Mouse (Mus musculus) stomach, embryonic 14.5 days (tissue): ENCODE measurements around the gene Ttc12. TPM values are rescaled to one million over a fixed set of nuclear protein-coding genes. Genes with fewer than 3 reads are reported as not detected.
A peak's percentile ranks its signal among the peaks of the same experiment; 100 is the strongest.

Experiments
- ATAC-seq: fragments of 200-750 bp; cut with Nextera tagmentation; 2 replicates; pipeline ENCODE4 v1.8.0; 2017; ENCODE audit warnings: low read depth, moderate TSS enrichment; ENCODE audit not compliant: insufficient number of reproducible peaks, insufficient read depth, low FRiP score
- H3K27ac ChIP-seq: fragments of 300-500 bp; sonication (generic); 2 replicates; pipeline ENCODE4 v1.5.1; 2014; ENCODE audit warnings: mild to moderate bottlenecking, low read length, moderate library complexity, mixed read lengths
- H3K27me3 ChIP-seq: fragments of 300-500 bp; sonication (generic); 2 replicates; pipeline ENCODE4 v1.6.1; 2014; ENCODE audit warnings: low read length, control low read depth, mixed read lengths; ENCODE audit not compliant: control insufficient read depth, insufficient read depth
- H3K36me3 ChIP-seq: fragments of 300-500 bp; sonication (generic); 2 replicates; pipeline ENCODE4 v1.6.1; 2014; ENCODE audit warnings: mild to moderate bottlenecking, control low read depth, low read length, moderate library complexity, mixed read lengths; ENCODE audit not compliant: control insufficient read depth, insufficient read depth
- H3K4me1 ChIP-seq: fragments of 300-500 bp; sonication (generic); 2 replicates; pipeline ENCODE4 v1.6.1; 2014; ENCODE audit warnings: low read length, control low read depth, mixed read lengths; ENCODE audit not compliant: control insufficient read depth, insufficient read depth
- H3K4me2 ChIP-seq: fragments of 300-500 bp; sonication (generic); replicated peaks from 2 replicates; pipeline ENCODE4 v1.6.1; 2014; ENCODE audit warnings: low read depth, low read length, control low read depth
- H3K4me3 ChIP-seq: fragments of 300-500 bp; sonication (generic); 2 replicates; pipeline ENCODE4 v1.5.1; 2014; ENCODE audit warnings: low read depth, low read length, control low read depth
- H3K9ac ChIP-seq: fragments of 300-500 bp; sonication (generic); replicated peaks from 2 replicates; pipeline ENCODE4 v1.6.1; 2014; ENCODE audit warnings: low read depth, mild to moderate bottlenecking, control low read depth, low read length, moderate library complexity, mixed read lengths
- H3K9me3 ChIP-seq: fragments of 300-500 bp; sonication (generic); 2 replicates; pipeline ENCODE4 v1.6.1; 2016; ENCODE audit warnings: low read depth, low read length, control low read depth; ENCODE audit not compliant: control insufficient read depth
- WGBS: fragments of 180-500 bp; shearing (Covaris S2); extraction: QIAGEN DNeasy Blood & Tissue Kit; methylation state at CpG from one replicate; pipeline ENCODE4 v1.1.7; 2014; 5-methylcytosine and 5-hydroxymethylcytosine counted together
- polyA plus RNA-seq: library from polyadenylated mRNA; unstranded; fragments of >200 nt; fragmentation: Nextera tagmentation; extraction: Ambion mirVana; gene quantifications from 2 replicates; pipeline ENCODE4 v1.2.1, GENCODE M21; 2014

Gene Ttc12
- polyA plus RNA-seq, 1 experiment from 2014 or later, result 2.0 TPM

DNA sequence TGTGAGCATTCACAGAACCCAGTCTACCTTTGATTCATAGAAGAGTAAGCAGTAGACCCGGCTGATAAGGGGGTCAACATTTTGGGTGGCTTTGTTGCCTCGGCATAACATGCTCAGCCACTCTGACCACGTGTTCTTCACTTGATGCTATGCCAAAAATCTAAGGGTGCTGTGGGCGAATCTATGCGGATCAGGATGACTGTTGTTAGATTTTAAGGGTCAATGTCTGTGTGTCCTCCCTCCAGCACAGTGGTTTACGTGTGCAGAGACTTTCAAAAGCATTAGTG is 1.6 kb upstream of the Ttc12 start:
- Histone ChIP-seq H3K4me3 (no peak overlapping the region), H3K4me2 (no peak overlapping the region), H3K4me1 (0 out of 2 replicates have a peak, but pooled peaks cover 5% of the 10 kb centered on the region), H3K27ac (no peak overlapping the region), H3K36me3 (no peaks in the 10 kb centered on the region), H3K9me3 (no peaks in the 10 kb centered on the region), H3K9ac (no peak overlapping the region), H3K27me3 (no peaks in the 10 kb centered on the region)
- ATAC-seq, result no peak
- 70% methylated on average over 6 of the region's 6 CpGs for whole genome bisulfite sequencing

DNA sequence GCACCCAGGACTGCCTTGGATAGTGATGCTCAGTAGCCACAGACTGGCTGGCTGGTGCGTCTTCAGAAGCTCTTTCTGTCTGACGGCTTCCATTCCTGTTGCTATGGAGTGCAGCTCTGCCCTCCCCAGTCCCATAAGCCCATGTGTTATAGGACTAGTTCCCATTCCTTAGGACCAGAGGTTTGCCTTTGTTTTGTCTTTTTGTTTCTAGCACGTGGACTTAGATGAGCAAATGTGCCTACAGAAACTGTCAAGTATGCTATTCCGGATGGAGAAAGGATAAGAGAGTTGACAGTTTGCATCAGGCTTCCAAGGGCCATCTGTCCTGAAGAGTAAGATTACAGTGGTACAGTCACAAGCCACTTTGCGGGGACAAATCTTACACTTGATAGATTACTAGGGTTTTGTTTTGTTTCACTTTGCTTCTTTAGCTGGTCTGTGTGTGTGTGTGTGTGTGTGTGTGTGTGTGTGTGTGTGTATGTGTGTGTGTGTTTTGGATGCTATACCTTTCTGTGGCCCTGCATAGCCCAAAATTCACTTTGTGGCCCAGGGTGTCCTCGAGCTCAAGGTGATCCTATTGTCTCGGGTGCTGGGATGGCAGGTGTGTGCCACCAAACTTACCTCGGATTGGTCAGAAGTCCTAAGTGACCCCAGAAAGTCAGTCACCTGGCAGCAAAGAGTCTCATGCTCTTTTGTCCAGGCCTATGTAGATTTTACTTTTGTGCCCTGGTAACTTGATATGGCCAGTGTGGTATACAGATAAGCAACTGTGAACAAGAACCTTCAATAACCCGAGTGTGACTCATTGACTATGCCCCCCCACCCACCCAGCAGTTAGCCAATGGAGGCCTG is 1.0 kb upstream of the Ttc12 start:
- no peaks in the 10 kb centered on the region for H3K36me3 ChIP-seq
- H3K4me1 ChIP-seq, result 0 out of 2 replicates have a peak, but pooled peaks cover 5% of the 10 kb centered on the region
- H3K4me2 ChIP-seq, result no peak overlapping the region; the same call in 1 of the 2 replicates
- no peaks in the 10 kb centered on the region for H3K9me3 ChIP-seq
- no peak overlapping the region for H3K27ac ChIP-seq
- H3K4me3 ChIP-seq, result no peak overlapping the region
- no peak overlapping the region for H3K9ac ChIP-seq
- ATAC-seq, result no peak
- H3K27me3 ChIP-seq, result no peaks in the 10 kb centered on the region
- WGBS, result 70% methylated on average over 9 of the region's 9 CpGs

DNA sequence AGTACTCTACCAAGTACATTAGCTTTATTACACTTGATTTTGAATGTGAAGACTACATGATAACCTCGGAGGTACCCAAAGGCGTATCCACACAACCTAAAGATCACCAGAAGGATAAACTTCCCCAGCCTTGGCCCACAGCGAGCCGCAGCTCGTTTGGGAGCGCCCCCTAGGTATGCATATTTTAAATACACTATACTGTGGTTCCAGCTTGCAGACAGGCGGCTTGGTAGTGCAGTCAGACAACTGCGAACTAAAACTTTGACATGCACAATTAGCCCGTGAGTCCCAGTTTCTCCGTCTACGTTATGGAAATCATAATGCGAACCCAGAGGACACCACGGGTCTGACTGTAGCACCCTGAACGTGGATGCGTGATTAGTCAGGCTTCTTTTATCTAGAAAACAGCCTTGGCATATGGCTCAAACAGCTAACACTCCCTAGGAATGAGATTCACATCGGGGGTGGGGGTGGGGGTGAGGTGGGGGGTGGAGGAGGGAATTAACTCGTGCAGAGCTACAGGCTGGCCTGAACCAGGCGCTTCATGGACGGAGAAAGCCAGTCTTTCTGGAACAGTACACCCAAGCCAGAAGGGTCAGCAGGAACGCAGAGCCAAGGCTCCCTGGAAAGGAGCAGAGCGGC is 654 bp downstream of the Ttc12 start:
- peak; percentile 38; the same call in 1 of the 2 replicates for ATAC-seq
- peak overlapping the region; percentile 88 for H3K4me2 ChIP-seq
- no peaks in the 10 kb centered on the region for H3K9me3 ChIP-seq
- H3K27me3 ChIP-seq, result no peaks in the 10 kb centered on the region
- H3K4me3 ChIP-seq, result peak overlapping the region; percentile 52
- 5% methylated on average over 21 of the region's 21 CpGs for WGBS
- H3K4me1 ChIP-seq, result 0 out of 2 replicates have a peak, but pooled peaks cover 5% of the 10 kb centered on the region
- H3K36me3 ChIP-seq, result no peaks in the 10 kb centered on the region
- H3K9ac ChIP-seq, result peak overlapping the region; percentile 14; the same call in 1 of the 2 replicates
- no peak overlapping the region for H3K27ac ChIP-seq

DNA sequence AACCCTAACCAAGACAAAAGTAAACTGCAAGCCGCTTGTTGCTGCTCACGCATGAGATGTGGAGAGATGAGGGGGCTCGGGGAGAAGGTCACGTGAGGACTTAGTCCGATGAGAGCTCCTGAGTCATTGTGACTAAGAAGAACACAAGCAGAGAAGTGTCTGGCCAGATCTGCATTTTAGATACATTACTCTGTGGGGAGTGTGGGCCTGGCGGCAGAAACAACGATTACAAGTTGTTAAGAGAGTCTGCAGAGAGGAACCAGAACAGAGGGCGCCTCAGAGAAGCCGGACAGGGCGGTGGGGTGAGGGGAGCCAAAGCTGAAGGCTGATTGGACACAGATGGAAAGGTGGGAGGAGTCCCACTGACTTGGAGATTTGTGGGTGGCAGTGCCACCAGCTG is 2.7 kb downstream of the Ttc12 start:
- H3K4me1 ChIP-seq, result 0 out of 2 replicates have a peak, but pooled peaks cover 5% of the 10 kb centered on the region
- no peaks in the 10 kb centered on the region for H3K27me3 ChIP-seq
- no peak overlapping the region for H3K4me2 ChIP-seq
- H3K36me3 ChIP-seq, result no peaks in the 10 kb centered on the region
- 42% methylated on average over 10 of the region's 10 CpGs for WGBS
- H3K9ac ChIP-seq, result no peak overlapping the region
- no peak for ATAC-seq
- H3K9me3 ChIP-seq, result no peaks in the 10 kb centered on the region
- H3K4me3 ChIP-seq, result no peak overlapping the region
- H3K27ac ChIP-seq, result no peak overlapping the region

DNA sequence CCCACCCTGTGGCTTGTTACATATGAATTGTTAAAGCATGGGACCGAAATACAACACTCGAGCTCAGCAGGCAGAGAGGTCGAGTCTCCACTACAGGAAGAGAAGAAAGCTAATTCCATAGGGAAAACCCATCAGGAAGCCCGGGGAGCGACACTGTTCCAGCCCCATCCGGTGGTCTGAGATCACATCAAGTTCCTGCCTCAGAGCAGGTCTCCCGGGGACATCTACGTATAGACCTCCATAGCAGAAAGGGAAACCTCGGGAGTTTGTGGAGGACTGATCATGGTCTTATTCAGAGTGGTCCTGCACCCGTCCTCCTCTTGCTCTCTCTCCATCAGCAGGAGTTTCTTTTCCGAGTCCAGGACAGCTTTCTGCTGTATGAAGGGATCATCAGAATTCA is 13.9 kb downstream of the Ttc12 start:
- Histone ChIP-seq H3K27ac (no peak overlapping the region), H3K4me3 (no peak overlapping the region), H3K9me3 (no peaks in the 10 kb centered on the region), H3K4me1 (no peaks in the 10 kb centered on the region), H3K4me2 (no peak overlapping the region), H3K9ac (no peak overlapping the region), H3K36me3 (no peaks in the 10 kb centered on the region), H3K27me3 (no peaks in the 10 kb centered on the region)
- no peak for ATAC-seq
- WGBS, result 72% methylated on average over 11 of the region's 11 CpGs

DNA sequence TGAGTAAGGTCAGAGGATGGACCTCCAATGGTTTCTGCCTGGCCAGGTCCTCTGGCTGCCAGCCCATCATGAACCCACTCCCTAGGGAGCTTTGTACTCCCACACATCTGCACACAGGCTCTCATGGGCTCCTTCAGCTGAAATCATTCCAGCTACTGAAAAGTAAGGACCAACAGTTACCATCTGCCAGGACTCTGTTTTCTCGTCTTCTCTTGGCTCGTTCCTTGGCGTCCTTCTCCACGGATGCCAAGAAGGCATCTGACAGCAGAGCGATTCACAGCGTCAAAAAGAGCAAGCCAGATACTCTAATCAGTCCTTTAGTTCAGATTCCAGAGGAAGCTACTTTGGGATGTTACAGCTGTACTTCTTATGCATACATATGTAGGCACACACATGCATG is 15.1 kb downstream of the Ttc12 start:
- Histone ChIP-seq H3K9me3 (no peaks in the 10 kb centered on the region), H3K9ac (no peak overlapping the region), H3K27ac (no peak overlapping the region), H3K27me3 (no peaks in the 10 kb centered on the region), H3K4me2 (no peak overlapping the region), H3K4me1 (no peaks in the 10 kb centered on the region), H3K4me3 (no peak overlapping the region), H3K36me3 (no peaks in the 10 kb centered on the region)
- WGBS, result 85% methylated on average over 6 of the region's 6 CpGs
- no peak for ATAC-seq

GRCm38 (mm10) chr9:49470006-49470405 is 16.0 kb downstream of the Ttc12 start:
- no peak for ATAC-seq
- Histone ChIP-seq H3K4me1 (no peaks in the 10 kb centered on the region), H3K27me3 (no peaks in the 10 kb centered on the region), H3K9ac (no peak overlapping the region), H3K4me2 (no peak overlapping the region), H3K27ac (no peak overlapping the region), H3K36me3 (no peaks in the 10 kb centered on the region), H3K9me3 (no peaks in the 10 kb centered on the region), H3K4me3 (no peak overlapping the region)
- WGBS, result 92% methylated on average over 19 of the region's 19 CpGs

DNA sequence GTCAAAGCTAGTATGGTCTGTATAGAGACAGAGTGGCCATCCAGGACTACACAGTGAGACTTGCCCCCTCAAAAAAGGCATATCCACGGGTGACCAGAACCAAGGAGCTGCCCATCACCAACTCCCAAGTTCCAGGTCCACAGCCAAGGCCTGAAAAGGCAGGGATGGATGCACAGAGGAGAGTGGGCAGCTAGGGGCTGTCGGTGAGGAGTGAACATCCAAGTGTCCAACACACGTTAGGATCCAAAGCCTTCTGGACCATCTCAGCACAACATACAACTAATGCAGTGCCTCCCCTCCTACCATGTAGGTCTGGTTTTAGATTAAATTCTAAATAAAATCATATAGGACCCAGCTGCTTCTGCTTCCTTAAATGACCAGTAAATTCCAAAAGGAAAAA is 29.9 kb downstream of the Ttc12 start:
- WGBS, result 89% methylated on average over 3 of the region's 3 CpGs
- Histone ChIP-seq H3K27me3 (no peaks in the 10 kb centered on the region), H3K4me2 (no peak overlapping the region), H3K27ac (no peak overlapping the region), H3K4me1 (no peaks in the 10 kb centered on the region), H3K36me3 (no peaks in the 10 kb centered on the region), H3K9ac (no peak overlapping the region), H3K9me3 (no peaks in the 10 kb centered on the region), H3K4me3 (no peak overlapping the region)
- ATAC-seq, result no peak
